Mouse (Mus musculus) brain, adult 2 months (tissue): ENCODE data around the gene Actc1.
A peak's percentile ranks its signal among the peaks of the same experiment; 100 is the strongest.

ENCODE experiments used
- DNase-seq: peaks from one replicate; pipeline ENCODE4 v3.0.0; 2011; ENCODE audit warnings: low read depth, low spot score

The Actc1 gene

DNA sequence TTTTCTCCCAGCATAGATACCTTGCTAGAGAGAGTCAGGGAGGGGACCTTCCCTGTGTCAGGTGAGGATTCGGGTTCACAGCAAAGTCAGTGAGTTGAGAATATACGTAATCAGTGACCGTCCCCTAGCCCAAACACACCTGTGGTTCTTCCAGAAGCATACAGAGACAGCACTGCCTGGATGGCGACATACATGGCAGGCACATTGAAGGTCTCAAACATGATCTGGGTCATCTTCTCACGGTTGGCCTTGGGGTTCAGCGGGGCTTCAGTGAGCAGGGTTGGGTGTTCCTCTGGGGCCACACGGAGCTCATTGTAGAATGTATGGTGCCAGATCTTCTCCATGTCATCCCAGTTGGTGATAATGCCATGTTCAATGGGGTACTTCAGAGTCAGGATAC lies 3.2 kb downstream of the Actc1 start:
- DNase-seq: no peak

DNA sequence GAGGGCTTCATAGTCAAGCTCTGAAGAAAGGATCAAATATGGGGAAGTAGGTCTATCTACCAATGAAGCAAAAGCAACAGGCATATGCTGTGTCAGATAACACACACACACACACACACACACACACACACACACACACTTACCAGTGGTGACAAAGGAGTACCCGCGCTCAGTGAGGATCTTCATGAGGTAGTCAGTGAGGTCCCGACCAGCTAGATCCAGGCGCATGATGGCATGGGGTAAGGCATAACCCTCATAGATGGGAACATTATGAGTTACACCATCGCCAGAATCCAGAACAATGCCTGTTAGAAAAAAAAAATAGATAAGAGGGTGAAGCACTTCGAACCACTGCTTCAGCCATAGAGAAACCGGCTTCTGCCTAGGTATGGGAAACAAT lies 4.0 kb downstream of the Actc1 start:
- DNase-seq: no peak

DNA sequence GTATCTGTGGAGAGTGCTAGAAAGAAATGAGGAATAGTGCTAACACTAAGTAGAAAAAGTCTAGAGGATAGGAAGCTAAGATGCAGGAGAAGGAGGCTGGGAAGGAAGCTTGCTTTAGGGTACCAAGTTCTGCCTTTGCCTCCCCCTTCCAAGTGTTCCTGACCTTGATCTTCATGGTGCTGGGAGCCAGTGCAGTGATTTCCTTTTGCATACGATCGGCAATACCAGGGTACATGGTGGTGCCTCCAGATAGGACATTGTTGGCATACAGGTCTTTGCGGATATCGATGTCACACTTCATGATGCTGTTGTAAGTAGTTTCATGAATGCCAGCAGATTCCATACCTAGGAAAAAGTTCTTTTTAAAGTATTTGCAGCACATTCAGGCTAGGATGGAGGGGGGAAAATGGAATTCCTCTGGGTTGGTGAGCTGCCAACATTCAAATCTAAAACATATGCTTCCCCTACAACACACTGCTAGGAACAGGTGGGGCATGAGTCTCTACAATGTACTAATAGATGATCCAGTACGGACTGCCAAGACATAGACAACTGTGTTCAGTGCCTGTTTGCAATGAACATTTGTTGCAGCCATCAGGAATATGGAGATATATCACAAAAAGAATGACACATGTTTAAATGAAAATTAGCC lies 5.3 kb downstream of the Actc1 start:
- peak; percentile 12 for DNase-seq

- DNase-seq: no peak
These were observed 7.1 kb downstream of the Actc1 start for GRCm38 (mm10) chr2:114046151-114046664.

GRCm38 (mm10) chr2:114037926-114038325 lies 15.4 kb downstream of the Actc1 start:
- DNase-seq: no peak

- no peak for DNase-seq
These were observed 21.1 kb downstream of the Actc1 start for GRCm38 (mm10) chr2:114032259-114032658.

- DNase-seq: no peak
These were observed 30.0 kb downstream of the Actc1 start for GRCm38 (mm10) chr2:114023383-114023782.

GRCm38 (mm10) chr2:114020210-114020563 lies 33.2 kb downstream of the Actc1 start:
- DNase-seq: no peak

DNA sequence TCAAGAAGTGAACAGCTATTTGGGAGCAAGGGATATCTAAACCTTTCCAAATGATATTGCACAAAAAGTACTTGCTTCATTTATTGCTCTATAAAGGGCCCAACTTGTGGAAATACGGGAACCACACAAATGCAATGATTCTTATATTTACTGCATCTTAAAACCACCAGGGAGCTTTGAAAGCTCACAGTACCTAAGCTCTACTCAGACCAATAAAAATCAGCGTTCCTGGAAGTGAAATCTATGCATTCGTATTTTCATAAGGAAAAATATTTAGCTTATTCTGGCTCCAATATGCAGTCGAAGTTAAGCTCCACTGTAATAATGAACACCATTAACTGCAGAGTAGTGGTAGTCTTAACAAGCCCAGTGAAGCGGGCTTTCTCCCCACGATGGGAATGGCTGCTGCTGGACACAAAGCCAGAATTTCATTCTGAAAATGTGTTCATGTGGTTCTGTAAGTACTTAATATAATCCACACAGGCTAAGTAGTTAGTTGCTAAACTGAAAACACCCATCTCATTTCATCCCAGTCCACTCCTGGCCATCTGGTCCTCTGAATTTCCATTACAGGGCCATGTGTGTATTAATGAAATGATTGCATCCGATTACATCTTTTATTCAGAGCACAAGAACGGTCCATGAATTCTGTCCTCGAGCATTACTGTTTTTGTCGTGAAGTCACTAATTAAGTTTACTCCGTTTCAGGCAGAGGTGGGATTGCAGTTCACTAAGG lies 33.7 kb downstream of the Actc1 start:
- no peak for DNase-seq

DNA sequence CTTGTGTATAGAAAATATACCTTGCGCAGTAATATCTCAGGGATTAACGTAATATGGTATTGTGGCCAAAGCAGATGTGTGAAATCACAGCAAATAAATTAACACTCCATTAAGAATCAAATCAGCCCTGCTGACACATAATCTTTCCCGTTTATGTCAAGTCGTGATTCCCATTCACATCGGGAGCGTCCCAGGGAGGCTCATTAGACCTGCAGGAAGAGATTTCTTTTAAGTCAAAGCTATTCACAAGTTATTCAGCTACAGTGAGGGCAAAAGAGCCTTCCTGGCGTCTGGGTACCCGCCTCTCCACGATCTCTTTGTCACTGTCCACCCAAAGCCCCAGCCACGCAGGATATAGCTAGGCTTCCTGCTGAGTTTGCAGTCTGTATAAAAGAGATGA lies 35.2 kb downstream of the Actc1 start:
- DNase-seq: no peak

DNA sequence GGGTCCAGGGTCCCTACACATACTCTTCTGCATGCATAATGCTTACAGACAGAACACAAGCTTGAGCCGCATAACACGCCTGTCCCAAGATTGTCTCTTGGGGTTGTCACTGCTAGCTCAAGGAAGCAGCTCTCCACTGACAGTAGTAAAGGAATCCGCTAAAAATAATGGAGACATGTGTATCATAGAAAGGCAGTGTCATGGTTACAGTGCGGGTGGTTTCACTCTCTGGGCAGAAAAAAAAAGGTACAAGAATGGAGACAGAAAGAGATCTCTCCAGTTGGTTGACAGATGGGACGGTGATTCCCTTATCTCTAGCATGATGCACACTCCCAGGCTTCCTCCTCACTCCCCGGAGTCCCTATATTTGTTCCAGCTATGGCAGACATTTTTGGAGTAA lies 38.5 kb downstream of the Actc1 start:
- DNase-seq: peak; percentile 35

- no peak for DNase-seq
These were observed 39.5 kb downstream of the Actc1 start for GRCm38 (mm10) chr2:114013846-114014245.

DNA sequence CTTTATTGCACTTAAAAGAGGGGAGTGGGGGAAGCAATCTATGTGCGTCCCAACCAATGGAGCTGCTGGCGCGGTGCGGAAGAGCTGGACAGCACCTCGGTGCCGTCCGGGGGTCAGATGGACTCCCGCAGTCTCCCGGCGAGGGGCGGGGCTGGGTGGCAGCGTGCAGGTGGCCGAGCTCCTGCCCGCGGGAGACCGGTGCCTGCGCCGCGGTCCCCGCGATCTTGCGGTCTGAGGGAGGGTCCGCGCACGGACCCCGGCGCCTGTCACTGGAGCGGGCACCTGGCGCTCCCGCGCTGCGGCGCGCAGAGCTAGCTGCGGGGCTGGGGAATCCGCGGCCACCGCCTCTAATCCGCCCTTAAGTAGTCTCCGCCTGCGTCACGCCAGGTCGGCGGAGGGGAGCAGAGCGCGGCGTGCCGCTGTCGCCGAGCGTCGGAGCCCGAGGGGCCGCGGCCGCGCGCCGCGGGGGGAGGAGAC lies 40.0 kb downstream of the Actc1 start, which contains the start of gene Gjd2:
TSS of gene Gjd2 (minus strand) at position 325 of the 477 bp plus-strand sequence.
- DNase-seq: peak; percentile 51

- DNase-seq: peak; percentile 31
These were observed 40.6 kb downstream of the Actc1 start for GRCm38 (mm10) chr2:114012749-114013211.

GRCm38 (mm10) chr2:114011838-114012237 lies 41.5 kb downstream of the Actc1 start:
- DNase-seq: no peak

DNA sequence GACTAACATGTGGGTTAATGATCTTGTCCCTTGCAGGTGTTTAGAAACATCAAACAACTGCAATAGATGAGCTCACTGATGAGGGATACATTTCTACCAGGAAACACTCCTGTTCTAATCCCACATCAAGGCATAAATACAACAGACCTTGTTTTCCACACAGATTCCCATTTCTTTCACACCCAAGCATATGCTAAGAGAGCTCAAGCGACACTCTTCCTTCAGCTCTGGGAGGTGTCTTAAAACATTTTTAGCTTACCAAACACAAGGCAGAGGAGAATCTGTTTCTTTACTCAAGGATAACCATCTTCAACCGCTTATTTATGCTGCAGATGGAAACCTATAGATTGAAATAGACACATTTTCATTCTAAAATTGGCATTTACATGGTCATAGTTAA lies 45.0 kb downstream of the Actc1 start:
- DNase-seq: peak; percentile 56

DNA sequence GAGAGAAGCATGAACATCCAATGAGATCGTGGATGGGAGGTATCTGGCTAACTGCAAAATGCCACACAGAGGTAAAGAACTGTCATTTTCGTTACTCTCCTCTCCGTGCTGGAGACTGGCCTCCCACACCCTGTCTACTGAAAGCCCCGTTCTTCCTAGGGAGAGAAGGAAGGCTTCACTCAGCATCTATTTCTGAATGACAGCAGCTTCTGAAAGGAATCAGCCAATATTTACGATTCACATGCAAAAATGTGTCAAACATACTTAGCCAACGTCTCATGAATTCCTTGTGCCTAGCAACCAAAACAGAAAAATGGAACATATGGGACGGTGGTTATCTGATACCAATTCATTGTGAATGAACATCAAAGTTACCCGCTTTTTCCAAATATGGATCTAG lies 55.9 kb downstream of the Actc1 start:
- DNase-seq: peak; percentile 21
